Mouse (Mus musculus) embryonic fibroblast, embryonic 13.5 days (primary cell): ENCODE results near the gene Qpct. TPM values are rescaled to one million over a fixed set of nuclear protein-coding genes. Genes with fewer than 3 reads are reported as not detected.

Experiments
- H3K27ac ChIP-seq: 2 replicates; pipeline ENCODE4 v1.5.1; 2012; ENCODE audit warnings: low read length, control low read depth, inconsistent platforms; ENCODE audit not compliant: insufficient read depth
- H3K4me1 ChIP-seq: 2 replicates; pipeline ENCODE4 v1.6.1; 2011; ENCODE audit warnings: low read length; ENCODE audit not compliant: control insufficient read depth, insufficient read depth
- H3K4me3 ChIP-seq: 2 replicates; pipeline ENCODE4 v1.5.1; 2011; ENCODE audit warnings: mild to moderate bottlenecking, control low read depth, low read length; ENCODE audit not compliant: insufficient read depth
- CTCF ChIP-seq: IDR thresholded peaks from 2 replicates; pipeline ENCODE4 v1.5.1; 2011; ENCODE audit warnings: mild to moderate bottlenecking, control low read depth, low read length, moderate library complexity, borderline replicate concordance; ENCODE audit not compliant: insufficient read depth
- POLR2A ChIP-seq: IDR thresholded peaks from 2 replicates; pipeline ENCODE4 v1.6.1; 2011; ENCODE audit warnings: low read depth, mild to moderate bottlenecking, control low read depth, low read length, moderate library complexity
- polyA plus RNA-seq: library from polyadenylated mRNA; stranded (reverse); fragments of >200 nt; gene quantifications from 2 replicates; pipeline ENCODE4 v1.2.4, GENCODE M21; 2011; ENCODE audit warnings: low read depth; ENCODE audit not compliant: missing spikeins, insufficient read length

The Qpct gene
- polyA plus RNA-seq, 1 experiment, result 9.7 TPM

DNA sequence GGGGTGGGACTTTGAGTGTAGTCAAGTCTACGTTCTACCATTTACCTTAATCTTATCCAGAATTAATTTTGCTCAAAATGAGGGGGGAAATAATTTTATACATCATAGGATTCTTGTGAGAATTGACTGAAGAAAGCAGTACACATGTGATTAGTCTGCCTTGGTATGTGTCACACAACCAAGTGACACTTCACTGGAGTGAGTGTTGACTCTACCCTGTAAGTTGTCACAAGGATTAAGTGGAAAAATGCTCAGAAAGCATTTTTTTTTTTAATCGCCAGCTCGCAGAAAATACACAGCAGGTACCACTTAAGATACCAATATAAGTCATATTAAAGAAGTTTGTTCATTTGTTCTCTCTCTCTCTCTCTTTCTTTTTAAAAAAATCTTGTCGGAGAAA lies 27.2 kb upstream of the Qpct start:
- H3K4me1 ChIP-seq, result no peaks in the 10 kb centered on the region

DNA sequence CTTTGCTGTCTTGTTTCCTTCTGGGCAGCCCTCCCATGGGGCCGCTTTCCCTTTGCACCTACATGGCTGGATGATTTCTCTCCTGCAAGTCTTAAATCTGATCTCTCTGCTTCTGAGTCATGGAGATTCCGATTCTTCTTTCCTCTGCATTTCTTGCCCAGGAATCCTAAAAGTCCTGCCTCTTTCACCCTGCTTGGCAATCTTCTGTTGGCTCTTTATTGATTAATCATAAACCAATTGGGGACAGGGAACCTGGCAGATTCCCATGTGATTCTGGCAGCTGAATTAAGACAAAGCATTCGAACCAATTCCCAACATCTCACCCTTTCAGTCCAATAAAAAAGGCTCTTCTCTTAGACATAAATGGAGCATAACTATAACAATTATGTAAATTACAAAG lies 22.5 kb upstream of the Qpct start:
- H3K4me1 ChIP-seq, result no peaks in the 10 kb centered on the region
- no peak overlapping the region for H3K27ac ChIP-seq
- TF ChIP-seq CTCF (no peak), POLR2A (no peak)
- no peak overlapping the region for H3K4me3 ChIP-seq

More for the DNA sequence above, 27.2 kb upstream of the Qpct start:
- no peak overlapping the region for H3K27ac ChIP-seq
- TF ChIP-seq CTCF, result no peak
- no peak for TF ChIP-seq POLR2A
- no peak overlapping the region for H3K4me3 ChIP-seq

GRCm38 (mm10) chr17:79031569-79031968 lies 20.1 kb upstream of the Qpct start:
- TF ChIP-seq CTCF, result no peak
- no peak for TF ChIP-seq POLR2A

GRCm38 (mm10) chr17:79032782-79033181 lies 18.9 kb upstream of the Qpct start:
- TF ChIP-seq POLR2A (no peak), CTCF (no peak)
- Histone ChIP-seq H3K4me3 (no peak overlapping the region), H3K27ac (no peak overlapping the region), H3K4me1 (no peaks in the 10 kb centered on the region)

More at GRCm38 (mm10) chr17:79031569-79031968, 20.1 kb upstream of the Qpct start:
- no peak overlapping the region for H3K4me3 ChIP-seq
- H3K4me1 ChIP-seq, result no peaks in the 10 kb centered on the region
- no peak overlapping the region for H3K27ac ChIP-seq

- Histone ChIP-seq H3K27ac (no peak overlapping the region), H3K4me1 (no peaks in the 10 kb centered on the region), H3K4me3 (no peak overlapping the region)
- TF ChIP-seq POLR2A, result no peak
- no peak for TF ChIP-seq CTCF
Observed at GRCm38 (mm10) chr17:79039660-79040059, 12.0 kb upstream of the Qpct start.

DNA sequence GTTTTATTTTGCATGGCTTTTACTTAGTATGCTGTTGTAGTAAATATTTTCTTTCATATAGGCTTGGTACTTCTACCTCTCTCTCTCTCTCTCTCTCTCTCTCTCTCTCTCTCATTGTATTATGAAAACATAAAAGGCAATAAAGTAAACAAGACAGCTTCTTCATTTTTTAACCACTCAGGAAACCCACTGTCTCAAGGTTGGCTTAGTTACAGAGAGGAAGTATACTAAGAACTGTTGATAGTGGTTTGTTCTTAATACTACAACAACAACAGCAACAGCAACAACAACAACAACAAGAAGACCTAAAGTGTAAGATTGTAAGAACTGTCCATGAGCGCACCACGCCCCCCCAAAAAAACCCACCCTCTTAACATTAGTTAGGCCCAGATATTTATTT lies 8.0 kb upstream of the Qpct start:
- no peak for TF ChIP-seq POLR2A
- no peak for TF ChIP-seq CTCF
- no peak overlapping the region for H3K27ac ChIP-seq
- H3K4me1 ChIP-seq, result no peaks in the 10 kb centered on the region
- H3K4me3 ChIP-seq, result no peak overlapping the region

DNA sequence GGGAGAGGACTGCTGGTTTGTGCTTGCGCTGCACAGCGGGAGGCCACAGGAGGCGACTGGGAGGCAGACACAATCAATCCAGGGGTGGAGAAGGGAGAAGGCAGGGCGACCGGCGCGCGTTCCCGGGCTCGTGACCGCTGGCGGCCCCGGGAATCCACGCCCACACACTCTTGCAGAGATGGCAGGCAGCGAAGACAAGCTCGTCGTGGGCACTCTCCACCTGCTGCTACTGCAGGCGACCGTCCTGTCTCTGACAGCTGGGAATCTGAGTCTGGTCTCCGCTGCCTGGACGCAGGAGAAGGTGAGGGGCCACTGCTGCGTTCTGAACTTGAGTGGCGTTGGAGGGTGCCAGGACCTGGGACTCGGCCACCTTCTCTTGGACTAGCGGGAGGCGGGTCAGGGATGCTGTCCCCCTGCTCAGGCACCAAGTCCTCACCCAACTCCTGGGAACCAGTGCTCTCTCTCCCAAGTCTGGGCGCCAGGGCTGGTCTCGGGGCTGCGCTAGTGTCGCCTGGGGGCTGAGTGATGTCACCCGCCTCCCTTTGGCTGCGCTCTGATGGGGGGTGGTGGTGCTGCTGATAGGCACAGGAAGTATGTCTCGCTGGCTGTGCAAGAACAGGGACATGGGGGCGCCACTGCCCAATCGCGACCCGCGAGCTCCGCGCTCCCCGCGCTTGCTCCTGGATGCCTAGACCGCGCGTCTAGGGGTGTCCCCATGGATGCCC lies 544 bp downstream of the Qpct start:
- TF ChIP-seq CTCF (no peak), POLR2A (no peak)
- Histone ChIP-seq H3K27ac (no peak overlapping the region), H3K4me1 (no peaks in the 10 kb centered on the region), H3K4me3 (peak overlapping the region; percentile 71)

GRCm38 (mm10) chr17:79058271-79058670 lies 6.6 kb downstream of the Qpct start:
- TF ChIP-seq CTCF (no peak), POLR2A (no peak)
- Histone ChIP-seq H3K27ac (no peak overlapping the region), H3K4me1 (no peaks in the 10 kb centered on the region), H3K4me3 (no peak overlapping the region)

GRCm38 (mm10) chr17:79060221-79060620 lies 8.5 kb downstream of the Qpct start:
- Histone ChIP-seq H3K4me1 (peaks cover 2% of the 10 kb centered on the region; the same call in 1 of the 2 replicates), H3K4me3 (no peak overlapping the region), H3K27ac (no peak overlapping the region)
- TF ChIP-seq POLR2A (no peak), CTCF (no peak)

- H3K27ac ChIP-seq, result no peak overlapping the region
- TF ChIP-seq CTCF (no peak), POLR2A (no peak)
- H3K4me1 ChIP-seq, result peaks cover 4% of the 10 kb centered on the region
- no peak overlapping the region for H3K4me3 ChIP-seq
Observed at GRCm38 (mm10) chr17:79064250-79064649, 12.5 kb downstream of the Qpct start.

DNA sequence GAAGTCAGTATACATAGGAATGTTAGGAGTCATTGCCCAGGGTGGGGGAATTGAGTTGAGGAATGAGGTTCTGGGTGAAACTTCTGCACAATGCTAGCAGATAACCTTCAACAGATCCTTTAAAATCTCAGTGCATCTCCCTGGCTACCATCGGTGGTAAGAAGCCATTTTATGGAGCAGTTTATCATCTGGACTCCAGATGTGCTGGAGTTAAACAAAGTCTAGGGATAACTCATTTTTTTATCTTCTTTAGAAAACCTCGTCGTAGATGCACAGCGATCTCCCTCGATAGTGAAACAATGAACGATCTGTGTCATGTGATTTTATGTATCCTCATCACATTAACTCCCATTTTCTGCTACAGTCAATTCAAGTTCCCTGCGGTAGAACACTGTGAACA lies 16.9 kb downstream of the Qpct start:
- Histone ChIP-seq H3K27ac (peak overlapping the region; percentile 69), H3K4me1 (peaks cover 9% of the 10 kb centered on the region), H3K4me3 (no peak overlapping the region; the same call in 1 of the 2 replicates)
- TF ChIP-seq POLR2A (no peak), CTCF (no peak)
